Mouse (Mus musculus): ENCODE data around the gene Umod.

The Umod gene

GRCm38 (mm10) chr7:119427180-119427616 lies 51.9 kb downstream of the Umod start:
- peak; percentile 86 for DNase-seq (ENCODE audit: low spot score)

DNA sequence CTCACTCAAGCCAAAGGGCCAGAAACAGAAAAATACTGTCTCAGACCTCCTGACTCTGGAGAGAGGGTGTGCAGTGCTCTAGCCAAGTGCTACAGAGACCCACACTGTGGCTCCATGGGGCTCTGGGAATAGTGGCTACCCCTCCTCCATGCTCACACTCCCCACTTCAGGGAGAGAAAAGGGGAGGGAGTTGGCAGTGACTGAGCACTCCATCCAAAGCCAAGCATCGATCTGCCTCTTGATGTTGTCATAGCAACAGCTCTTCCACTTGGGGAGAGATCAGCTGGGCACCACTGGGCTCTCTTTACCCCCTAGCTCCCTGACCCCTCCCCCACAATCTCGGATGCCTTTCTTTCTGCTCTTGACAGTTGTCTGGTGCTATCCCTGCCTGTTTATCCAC lies 58.4 kb downstream of the Umod start:
- peak; percentile 36 for DNase-seq (ENCODE audit: low spot score)

GRCm38 (mm10) chr7:119418523-119418922 lies 60.6 kb downstream of the Umod start:
- no peak for DNase-seq (ENCODE audit: low spot score)

Measured in embryo, embryonic 10.5 days (tissue).